Mouse (Mus musculus): Measurements from ENCODE around the gene Evl. TPM values are rescaled to one million over a fixed set of nuclear protein-coding genes. Genes with fewer than 3 reads are reported as not detected.

Evl gene
- polyA plus RNA-seq, 1 experiment: 213 TPM

GRCm38 (mm10) chr12:108675614-108676401 is 121.3 kb downstream of the Evl start:
- Histone ChIP-seq H3K27ac (ENCODE audit: insufficient read depth, low read length) (no peak overlapping the region), H3K4me3 (ENCODE audit: extremely low read depth, insufficient read depth, insufficient read length) (no peak overlapping the region), H3K27me3 (ENCODE audit: control insufficient read depth, insufficient read depth, low read length) (no peaks in the 10 kb centered on the region), H3K4me1 (ENCODE audit: control insufficient read depth, insufficient read depth, insufficient read length) (no peaks in the 10 kb centered on the region), H3K36me3 (ENCODE audit: control insufficient read depth, insufficient read depth, low read length) (peaks cover 71% of the 10 kb centered on the region)
- no peak for DNase-seq (ENCODE audit: low read depth in 1 of 2, low spot score in 2 of 2)
- 86% methylated on average over 8 of the region's 8 CpGs for WGBS
- no peak for TF ChIP-seq POLR2A (IDR thresholded peaks at IDR 0.05; ENCODE audit: low read depth, low read length)
- TF ChIP-seq CTCF (IDR thresholded peaks at IDR 0.05; ENCODE audit: extremely low read depth, insufficient read depth, insufficient read length, insufficient replicate concordance): no peak

DNA sequence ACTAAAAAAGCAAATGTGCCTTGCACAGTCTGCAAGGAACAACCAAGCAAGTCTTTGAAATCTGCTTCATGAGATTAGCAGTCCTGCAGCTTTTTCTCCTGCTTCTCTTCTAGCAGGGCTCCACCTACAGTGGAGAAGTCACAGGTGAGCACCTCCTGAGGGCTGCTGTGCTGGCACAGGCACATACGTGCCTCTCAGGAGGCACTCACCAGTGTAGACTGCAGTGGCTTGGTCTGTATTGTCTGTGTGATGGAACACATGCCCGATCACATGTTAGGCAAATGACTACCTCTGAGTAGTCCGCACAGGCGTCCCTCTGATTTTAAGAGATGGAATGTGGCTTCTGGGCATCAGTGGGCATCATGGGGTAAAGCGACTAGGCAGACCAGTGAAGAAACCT is 122.6 kb downstream of the Evl start:
- Histone ChIP-seq H3K36me3 (ENCODE audit: control insufficient read depth, insufficient read depth, low read length) (peaks cover 76% of the 10 kb centered on the region), H3K27ac (ENCODE audit: insufficient read depth, low read length) (no peak overlapping the region), H3K4me1 (ENCODE audit: control insufficient read depth, insufficient read depth, insufficient read length) (no peaks in the 10 kb centered on the region), H3K27me3 (ENCODE audit: control insufficient read depth, insufficient read depth, low read length) (no peaks in the 10 kb centered on the region), H3K4me3 (ENCODE audit: extremely low read depth, insufficient read depth, insufficient read length) (no peak overlapping the region)
- 96% methylated on average over 5 of the region's 5 CpGs for WGBS
- DNase-seq (ENCODE audit: low read depth in 1 of 2, low spot score in 2 of 2): no peak
- TF ChIP-seq POLR2A (IDR thresholded peaks at IDR 0.05; ENCODE audit: low read depth, low read length): no peak
- no peak for TF ChIP-seq CTCF (IDR thresholded peaks at IDR 0.05; ENCODE audit: extremely low read depth, insufficient read depth, insufficient read length, insufficient replicate concordance)

GRCm38 (mm10) chr12:108678366-108678765 is 123.8 kb downstream of the Evl start:
- TF ChIP-seq POLR2A (IDR thresholded peaks at IDR 0.05; ENCODE audit: low read depth, low read length) (no peak), CTCF (IDR thresholded peaks at IDR 0.05; ENCODE audit: extremely low read depth, insufficient read depth, insufficient read length, insufficient replicate concordance) (no peak)
- H3K27me3 ChIP-seq (ENCODE audit: control insufficient read depth, insufficient read depth, low read length): no peaks in the 10 kb centered on the region
- H3K4me3 ChIP-seq (ENCODE audit: extremely low read depth, insufficient read depth, insufficient read length): no peak overlapping the region
- H3K4me1 ChIP-seq (ENCODE audit: control insufficient read depth, insufficient read depth, insufficient read length): no peaks in the 10 kb centered on the region
- peaks cover 75% of the 10 kb centered on the region for H3K36me3 ChIP-seq (ENCODE audit: control insufficient read depth, insufficient read depth, low read length)
- WGBS: 81% methylated on average over 4 of the region's 4 CpGs
- no peak overlapping the region for H3K27ac ChIP-seq (ENCODE audit: insufficient read depth, low read length)
- no peak for DNase-seq (ENCODE audit: low read depth in 1 of 2, low spot score in 2 of 2)

DNA sequence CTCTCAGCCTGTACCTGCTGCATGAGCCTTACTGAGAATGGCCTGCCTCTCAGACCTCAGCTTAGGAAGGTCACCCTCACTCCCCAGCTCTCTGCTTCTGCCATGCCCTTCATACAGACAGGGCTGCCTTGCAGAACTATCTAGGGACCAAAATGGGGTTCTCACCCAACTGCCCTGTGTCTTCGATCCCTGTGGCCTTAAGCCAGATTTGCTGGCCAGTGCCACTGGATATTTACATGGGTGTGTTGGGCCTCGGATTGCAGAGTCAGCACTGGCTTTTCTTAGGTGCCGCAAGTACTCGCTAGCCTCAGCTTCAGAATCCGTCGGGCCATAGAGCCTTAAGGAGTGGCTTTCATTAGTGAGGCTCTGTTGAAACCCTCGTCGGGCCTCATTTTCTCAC is 126.3 kb downstream of the Evl start:
- Histone ChIP-seq H3K27me3 (ENCODE audit: control insufficient read depth, insufficient read depth, low read length) (no peaks in the 10 kb centered on the region), H3K27ac (ENCODE audit: insufficient read depth, low read length) (no peak overlapping the region), H3K4me1 (ENCODE audit: control insufficient read depth, insufficient read depth, insufficient read length) (no peaks in the 10 kb centered on the region), H3K4me3 (ENCODE audit: extremely low read depth, insufficient read depth, insufficient read length) (no peak overlapping the region), H3K36me3 (ENCODE audit: control insufficient read depth, insufficient read depth, low read length) (peaks cover 75% of the 10 kb centered on the region)
- no peak for DNase-seq (ENCODE audit: low read depth in 1 of 2, low spot score in 2 of 2)
- WGBS: 94% methylated on average over 8 of the region's 8 CpGs
- TF ChIP-seq CTCF (IDR thresholded peaks at IDR 0.05; ENCODE audit: extremely low read depth, insufficient read depth, insufficient read length, insufficient replicate concordance): no peak
- TF ChIP-seq POLR2A (IDR thresholded peaks at IDR 0.05; ENCODE audit: low read depth, low read length): no peak

DNA sequence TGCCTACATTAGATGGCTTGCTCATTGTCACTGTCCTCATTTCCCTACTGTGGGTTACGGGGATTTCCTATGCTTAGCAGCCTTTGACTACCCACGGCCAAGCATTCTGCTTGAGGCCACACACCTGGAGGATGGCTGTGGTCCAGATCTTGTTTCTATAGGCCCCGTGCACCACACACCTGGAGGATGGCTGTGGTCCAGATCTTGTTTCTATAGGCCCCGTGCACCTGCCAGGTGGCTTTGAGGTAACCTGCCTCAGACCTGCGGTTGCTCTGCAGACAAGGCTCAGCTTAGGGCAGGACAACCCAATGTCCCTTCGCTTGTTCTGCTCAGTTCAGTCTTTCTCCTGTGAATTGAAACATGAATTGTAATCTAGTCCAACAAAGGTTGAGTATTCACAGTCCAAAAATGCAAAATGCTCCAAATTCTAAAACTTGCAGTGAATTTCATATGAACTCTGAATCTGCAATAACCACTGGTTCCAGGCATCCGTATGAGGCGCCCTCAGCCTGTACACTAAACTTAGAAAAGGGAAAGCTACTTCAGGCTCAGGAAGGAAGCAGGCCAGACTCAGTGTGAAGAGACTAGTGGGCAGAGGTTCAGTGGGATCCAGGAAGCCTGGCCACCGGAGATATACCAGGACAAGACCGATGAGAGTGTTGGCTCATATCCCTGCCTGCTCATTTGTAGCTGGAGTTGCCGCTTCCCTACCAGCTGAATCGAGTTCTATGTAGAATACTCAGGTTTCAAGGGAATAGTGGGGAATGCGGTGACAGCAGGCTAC is 127.9 kb downstream of the Evl start:
- Histone ChIP-seq H3K27me3 (ENCODE audit: control insufficient read depth, insufficient read depth, low read length) (no peaks in the 10 kb centered on the region), H3K36me3 (ENCODE audit: control insufficient read depth, insufficient read depth, low read length) (peaks cover 70% of the 10 kb centered on the region), H3K4me1 (ENCODE audit: control insufficient read depth, insufficient read depth, insufficient read length) (no peaks in the 10 kb centered on the region), H3K4me3 (ENCODE audit: extremely low read depth, insufficient read depth, insufficient read length) (no peak overlapping the region), H3K27ac (ENCODE audit: insufficient read depth, low read length) (no peak overlapping the region)
- WGBS: 80% methylated on average over 13 of the region's 13 CpGs
- no peak for DNase-seq (ENCODE audit: low read depth in 1 of 2, low spot score in 2 of 2)
- TF ChIP-seq POLR2A (IDR thresholded peaks at IDR 0.05; ENCODE audit: low read depth, low read length) (no peak), CTCF (IDR thresholded peaks at IDR 0.05; ENCODE audit: extremely low read depth, insufficient read depth, insufficient read length, insufficient replicate concordance) (no peak)

DNA sequence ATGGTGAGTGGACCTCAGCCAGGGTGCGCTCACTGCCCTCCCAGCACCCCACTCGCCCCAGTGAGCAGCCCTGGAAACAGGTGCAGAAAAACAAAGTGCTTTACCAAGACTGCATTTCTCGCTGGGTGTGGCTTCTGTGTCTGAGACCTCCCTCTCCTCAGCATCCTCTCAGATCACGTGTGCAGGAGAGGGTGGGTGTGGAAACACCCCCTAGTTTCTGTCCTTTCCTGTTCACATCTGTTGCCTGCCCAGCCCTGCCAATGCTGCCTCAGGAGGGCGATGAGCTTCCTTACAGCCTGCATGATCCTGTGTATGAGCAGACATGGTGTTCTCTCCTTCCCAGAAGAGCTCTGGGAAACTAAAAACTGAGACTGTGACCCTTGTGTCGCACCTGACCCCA is 131.9 kb downstream of the Evl start:
- TF ChIP-seq CTCF (IDR thresholded peaks at IDR 0.05; ENCODE audit: extremely low read depth, insufficient read depth, insufficient read length, insufficient replicate concordance) (no peak), POLR2A (IDR thresholded peaks at IDR 0.05; ENCODE audit: low read depth, low read length) (no peak)
- Histone ChIP-seq H3K36me3 (ENCODE audit: control insufficient read depth, insufficient read depth, low read length) (peaks cover 50% of the 10 kb centered on the region), H3K27me3 (ENCODE audit: control insufficient read depth, insufficient read depth, low read length) (no peaks in the 10 kb centered on the region), H3K4me3 (ENCODE audit: extremely low read depth, insufficient read depth, insufficient read length) (no peak overlapping the region), H3K27ac (ENCODE audit: insufficient read depth, low read length) (no peak overlapping the region), H3K4me1 (ENCODE audit: control insufficient read depth, insufficient read depth, insufficient read length) (no peaks in the 10 kb centered on the region)
- no peak for DNase-seq (ENCODE audit: low read depth in 1 of 2, low spot score in 2 of 2)
- WGBS: 52% methylated on average over 6 of the region's 6 CpGs

Measured in spleen, adult 2 months (tissue).